Mouse (Mus musculus) adrenal gland, postnatal 10 days (tissue): ENCODE measurements at regions not wholly inside any gene's neighbourhood (a gene's known extent, or its start where the extent isn't known, plus 50 kb on each side); places are given as distances from the start of the nearest gene placed in this dataset.

Experiments used
- DNase-seq: peaks from one replicate; pipeline ENCODE4 v3.0.0; 2021; ENCODE audit warnings: mixed read lengths

DNA sequence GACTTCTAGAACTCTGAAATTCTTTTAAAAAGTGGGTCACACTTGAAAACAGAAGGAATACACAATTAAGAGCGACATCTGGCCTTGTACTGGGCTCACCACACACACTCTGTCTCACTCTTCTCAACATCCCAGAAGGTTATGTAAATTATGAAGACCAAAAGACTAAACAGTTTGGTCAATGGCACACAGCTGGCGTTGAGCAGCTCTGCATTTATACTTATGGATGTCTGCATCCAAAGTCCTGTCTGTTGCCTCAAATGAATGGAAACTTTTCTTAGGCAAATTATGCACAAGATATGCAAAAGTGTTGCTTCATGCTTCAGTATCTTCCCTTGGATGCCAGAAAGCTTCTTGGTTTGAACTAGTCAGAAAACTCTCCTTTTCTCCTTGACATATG lies 323.5 kb downstream of the Ppp3ca start:
- DNase-seq, result no peak

DNA sequence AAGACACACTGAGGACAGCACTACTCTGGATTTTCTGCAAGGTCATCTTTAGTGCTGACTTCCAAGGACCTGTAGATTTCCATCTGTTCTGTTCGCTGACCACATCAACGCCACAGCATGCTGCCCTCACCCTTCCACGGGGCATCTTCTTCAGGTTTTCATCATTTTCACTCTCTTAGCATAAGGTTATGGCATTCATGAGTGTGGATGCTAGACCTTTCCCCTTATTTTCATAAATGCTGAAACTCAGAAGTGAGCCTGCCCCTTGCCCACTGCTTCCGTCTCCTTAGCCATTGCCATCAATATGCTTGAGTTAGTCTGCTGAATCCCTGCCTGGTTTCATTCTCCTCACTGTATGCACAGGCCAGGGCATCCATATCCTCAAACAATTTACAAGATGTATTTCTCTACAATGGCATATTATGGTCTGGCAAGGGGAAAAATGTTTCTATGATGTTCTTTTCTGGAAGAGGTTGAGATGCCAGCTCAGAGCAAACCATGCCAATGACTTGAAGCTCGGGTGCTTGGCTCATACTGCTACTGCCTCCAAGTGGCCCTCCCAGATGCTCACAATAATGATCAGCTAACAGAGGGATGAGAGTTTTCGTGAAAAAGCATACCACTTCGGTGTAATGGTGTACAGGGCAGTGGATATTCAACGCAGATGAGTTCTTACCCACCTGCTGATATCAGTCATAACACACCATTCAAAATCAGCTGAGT lies 324.6 kb downstream of the Ppp3ca start:
- DNase-seq, result no peak

DNA sequence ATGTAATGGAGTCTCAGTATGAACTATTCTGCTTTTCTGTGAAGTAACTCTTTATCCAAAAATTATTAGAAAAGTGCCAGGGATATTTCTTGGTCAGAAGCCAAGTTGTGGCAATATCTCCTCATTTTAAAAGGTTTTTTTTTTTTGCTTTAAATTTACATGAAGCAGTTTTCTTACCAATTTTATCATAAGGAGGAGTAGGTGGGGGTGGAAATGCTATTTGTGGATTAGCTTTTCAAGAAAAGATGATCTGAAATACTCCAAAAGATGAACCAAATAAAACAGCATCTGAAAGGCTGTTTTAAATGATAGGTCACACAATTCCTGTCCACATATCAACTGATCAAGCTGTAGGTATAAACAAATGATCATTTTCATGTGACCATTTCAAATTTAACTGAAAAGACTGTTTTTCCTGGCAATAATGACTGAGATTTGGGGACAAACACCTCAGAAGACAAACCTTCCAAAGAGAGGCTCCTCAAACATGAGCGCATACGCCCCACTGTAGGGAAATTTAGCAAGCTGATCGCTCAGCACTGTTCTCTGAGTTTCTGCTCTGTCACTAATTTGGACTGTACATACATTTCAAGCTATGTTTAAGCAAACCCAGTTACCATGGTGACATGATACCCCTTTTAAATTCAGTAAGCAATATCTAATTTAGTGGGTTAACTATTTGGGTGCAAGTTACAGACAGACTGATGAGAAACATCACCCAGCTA lies 325.8 kb downstream of the Ppp3ca start:
- no peak for DNase-seq

DNA sequence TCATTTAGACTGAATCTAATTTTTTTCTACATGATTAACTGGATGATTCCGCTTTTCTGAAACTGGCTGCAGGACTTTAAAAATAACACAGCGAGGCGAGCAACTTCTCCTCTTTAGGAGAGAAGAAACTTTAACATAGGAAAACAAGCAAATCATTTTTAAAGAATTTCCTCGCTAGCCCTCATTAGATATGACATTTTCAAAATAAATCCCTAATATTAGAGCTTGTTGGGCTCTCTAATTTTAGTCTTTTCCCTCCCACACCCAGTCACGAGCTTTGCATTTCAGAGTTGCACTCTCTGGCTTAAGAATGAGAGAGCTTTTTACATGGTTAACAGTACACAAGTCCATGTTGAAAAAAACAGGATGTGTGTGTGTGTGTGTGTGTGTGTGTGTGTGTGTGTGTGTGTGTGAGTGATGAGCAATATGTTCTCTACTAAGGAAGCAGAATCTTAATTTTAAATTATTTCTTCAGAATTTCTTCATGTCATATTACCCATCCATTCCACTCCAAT lies 326.5 kb downstream of the Ppp3ca start:
- DNase-seq, result no peak

DNA sequence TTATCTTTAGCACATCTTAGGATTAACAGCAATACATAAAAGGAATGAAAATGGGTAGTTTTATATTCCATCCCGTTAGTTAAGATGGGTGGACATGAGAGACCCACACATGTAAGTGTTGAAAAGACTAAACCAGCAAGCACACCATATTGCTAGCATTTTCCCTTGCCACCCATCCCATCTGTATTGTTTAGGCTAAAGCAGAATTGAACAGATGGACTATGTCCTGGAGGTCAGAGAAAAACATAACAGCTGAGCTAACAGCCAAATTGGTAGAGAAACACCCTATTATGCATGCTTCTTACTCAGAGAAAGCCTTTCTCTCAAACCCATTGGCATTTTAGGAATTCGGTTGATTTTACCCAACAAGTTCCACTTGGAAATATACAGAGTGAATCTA lies 329.3 kb upstream of the Emcn start:
- no peak for DNase-seq

DNA sequence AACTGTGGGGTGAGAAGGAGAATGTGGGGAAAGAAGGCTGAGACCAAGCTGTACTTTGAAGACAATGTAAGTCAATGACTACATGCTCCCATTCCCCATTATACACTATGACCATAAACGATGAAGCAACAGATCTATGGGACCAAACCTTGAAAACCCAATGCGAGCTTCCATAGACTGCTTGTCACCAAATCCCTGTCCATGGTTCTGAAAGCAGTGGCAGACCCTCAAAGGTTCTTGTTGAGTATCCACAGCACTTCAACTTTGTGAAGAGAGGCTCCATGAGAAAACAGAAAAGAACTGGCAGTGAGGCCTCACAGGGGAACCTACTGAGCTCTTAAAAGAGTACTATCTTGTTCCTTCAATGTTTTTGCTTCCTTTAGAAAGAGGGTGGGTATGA lies 326.2 kb upstream of the Emcn start:
- DNase-seq, result peak; percentile 8

DNA sequence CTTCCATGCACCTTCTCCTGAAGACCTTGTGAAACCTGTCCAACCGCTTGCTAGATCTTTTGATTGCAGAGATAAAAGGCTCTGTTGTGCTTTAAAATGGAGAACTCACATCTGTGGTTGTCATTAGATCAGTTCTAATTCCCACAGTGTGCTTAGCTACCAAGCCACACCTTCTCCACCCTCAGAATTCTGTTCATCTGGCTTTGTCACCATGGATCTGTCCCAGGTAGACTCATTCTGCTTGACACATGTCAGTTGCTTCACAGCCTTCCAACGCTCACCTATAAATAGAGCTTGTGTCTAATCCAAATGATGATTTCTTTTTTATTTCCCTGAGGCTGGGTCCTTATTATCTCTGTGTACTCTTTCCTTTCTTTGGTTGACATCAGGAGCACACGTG lies 325.7 kb upstream of the Emcn start:
- no peak for DNase-seq

DNA sequence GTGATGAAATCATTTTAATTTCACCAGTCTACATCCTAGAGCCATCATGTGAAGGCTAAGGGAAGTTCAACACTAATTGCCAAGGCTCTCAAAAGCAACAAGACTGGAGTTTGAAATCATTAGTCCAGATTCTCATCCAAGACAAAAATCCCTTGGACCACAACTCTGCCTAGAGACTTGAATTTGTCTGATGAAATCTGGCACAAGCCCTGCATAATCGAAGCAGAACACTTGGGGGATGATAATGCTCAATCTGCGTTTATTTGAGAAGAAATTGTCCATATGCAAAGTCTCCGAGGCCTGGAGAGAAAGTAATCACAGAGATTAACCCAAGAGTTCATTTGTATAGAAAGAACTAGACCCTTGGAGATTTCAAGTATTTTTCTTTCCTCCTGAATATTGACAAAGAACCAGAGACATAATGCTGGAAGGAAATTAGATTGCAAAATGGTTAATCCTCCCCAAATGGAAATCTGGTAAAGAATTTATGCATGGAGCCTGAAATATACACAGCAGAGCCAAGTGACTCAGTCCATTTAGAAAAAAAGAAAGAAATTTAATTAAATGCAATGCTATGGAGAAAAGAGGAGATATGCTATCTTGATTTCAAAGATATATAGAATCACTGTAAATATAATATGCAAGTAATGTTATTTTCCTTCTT lies 320.8 kb upstream of the Emcn start:
- no peak for DNase-seq

DNA sequence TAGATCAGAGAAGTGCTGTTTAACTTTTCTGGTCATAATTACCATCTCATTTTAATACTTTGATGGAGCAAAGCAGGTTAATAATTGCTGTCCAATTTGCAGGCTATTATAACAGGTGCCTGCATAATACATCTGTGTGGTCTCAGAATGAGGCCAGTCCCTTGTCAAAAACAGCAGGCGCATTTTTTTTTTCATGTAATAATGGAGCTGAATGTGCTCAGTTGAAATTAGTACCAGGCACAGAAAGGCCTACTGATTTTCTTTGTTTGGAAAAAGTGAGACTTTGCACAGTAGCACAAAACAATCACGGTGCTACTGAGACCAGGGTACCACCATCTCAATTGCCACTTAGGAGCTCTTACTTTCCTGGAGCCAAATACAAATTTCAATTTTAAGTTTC lies 311.3 kb upstream of the Emcn start:
- no peak for DNase-seq

DNA sequence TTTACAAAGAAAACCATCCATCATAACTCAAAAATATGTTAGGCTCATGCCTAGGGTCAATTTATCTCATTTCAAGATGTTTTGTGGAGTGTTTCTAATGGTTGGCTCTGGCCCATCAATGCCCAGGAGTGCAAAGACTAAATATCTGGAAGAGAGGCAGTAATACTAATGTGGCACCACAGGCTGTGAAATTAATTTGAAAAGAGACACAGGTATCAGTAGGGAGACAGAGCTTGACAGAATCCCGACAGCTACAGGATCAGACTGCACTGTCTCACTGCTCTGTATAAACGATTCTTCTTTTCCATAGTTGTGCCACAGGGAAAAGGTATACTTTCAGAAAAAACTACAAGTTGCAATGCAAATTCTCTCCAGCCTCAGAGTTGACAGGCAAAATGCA lies 308.1 kb upstream of the Emcn start:
- DNase-seq, result no peak

DNA sequence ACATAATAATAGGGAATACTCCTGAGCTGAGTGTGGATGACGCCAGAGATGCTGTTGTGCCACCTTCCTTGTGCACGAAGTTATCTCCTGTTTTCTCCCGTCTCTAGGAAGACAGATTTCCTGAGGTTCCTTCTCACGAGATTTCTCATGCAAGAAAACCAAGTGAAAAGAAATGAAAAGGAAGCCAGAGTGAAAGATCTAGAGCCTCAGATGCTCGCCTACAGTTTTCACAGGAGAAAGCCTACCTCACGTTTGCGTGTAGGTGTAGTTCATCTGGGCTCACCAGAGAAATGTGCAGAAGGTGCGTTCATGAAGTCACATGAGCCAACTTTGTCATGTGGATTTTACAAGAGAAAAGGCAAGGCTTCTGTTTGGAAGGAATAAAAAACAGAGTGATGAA lies 301.2 kb upstream of the Emcn start:
- DNase-seq, result no peak

DNA sequence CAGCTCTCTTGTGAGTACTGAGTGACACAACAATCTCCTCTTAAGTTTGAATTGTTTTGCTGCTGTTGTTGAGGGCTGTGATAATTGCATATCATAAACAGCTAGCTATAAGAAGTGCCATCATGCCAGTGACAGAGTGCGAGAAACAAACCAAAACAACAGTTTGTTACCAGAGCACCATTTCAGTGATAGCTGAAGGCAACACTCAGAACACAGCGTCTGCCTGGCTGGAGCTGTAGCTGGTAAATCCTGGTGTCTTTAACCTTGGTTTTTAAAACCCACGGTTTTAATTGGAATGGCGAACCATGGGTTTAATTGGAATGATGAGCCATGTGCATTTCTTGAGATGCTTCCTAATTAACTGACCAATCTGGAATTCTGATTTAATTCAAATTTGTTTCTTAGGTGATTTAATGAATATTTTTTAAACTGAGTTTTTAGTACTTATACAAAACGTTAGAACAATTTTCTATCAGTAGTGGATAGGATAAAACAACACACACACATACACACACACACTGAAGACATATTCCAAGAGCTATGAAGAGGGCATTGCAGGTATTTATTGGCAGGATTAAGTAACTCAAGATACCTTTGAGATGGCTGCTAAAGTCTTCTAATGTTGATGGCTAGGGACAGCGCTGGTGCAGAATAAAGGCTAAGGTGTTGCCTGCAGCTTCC lies 284.2 kb upstream of the Emcn start:
- DNase-seq, result no peak

DNA sequence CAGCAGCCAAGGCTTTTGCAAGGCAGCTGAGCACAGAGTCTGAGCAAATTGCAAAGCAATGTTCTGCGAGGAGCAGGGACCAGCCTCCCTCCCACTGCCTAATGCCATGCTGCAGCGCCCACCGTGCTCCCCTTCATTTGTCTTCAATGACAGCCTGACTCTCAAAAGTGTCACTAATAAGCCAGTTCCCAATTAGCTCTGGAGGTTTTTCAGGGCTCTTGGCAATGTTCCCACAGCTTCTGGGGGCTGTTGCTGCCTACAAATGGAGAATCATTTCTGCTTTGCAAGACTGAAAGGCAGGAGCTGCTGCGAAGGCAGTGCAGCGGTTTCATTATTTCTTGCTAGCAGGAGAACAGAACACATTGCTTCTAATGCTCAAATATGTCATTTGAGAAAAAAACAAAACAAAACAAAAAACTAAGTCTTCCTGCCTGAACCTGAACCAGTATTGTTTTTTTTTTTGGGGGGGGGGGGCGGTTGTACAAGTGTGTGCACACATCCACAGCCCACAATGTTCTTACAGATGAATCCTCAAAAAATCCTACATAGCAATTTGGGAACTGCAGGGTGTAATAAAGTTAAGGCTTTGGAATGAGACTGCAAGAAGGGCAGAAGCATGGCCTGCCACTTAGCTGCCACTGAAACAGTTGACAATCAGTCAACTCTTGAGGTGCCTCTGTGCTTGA lies 283.5 kb upstream of the Emcn start:
- DNase-seq, result no peak

DNA sequence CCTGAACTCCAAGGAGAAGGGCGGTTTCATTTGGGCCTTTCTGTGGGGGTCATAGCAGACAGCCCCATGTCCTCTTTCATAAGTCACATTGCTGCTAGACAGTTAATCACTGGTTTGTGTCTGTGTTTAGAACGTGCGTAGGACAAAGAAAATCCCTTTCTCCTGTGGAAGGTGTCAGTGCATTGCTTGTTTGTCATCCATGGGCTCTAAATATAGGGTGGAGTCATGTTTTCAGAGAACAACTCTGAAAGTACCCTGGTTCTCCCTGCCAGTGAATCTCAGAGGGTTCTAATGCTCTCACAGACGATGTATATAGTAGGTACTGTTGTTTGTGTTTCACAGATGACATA lies 283.0 kb upstream of the Emcn start:
- no peak for DNase-seq

DNA sequence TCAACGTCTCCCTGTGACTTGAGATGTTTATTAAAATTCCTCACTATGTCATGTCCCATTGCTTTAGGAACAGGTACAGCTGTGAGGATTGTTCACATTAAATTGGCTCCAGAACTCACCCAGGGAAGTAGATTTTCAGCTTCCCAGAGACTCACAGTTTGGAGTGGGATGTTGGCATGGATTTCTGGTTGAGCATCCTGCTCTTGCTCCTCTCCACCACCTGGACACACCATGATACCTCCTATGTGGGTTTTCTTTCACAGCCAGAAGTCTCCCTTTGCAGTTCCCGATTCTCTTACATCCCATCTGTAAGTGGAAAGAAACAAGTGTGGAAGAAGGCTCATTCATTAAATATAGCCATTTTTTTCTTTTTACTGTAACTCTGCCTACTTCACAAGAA lies 278.8 kb upstream of the Emcn start:
- DNase-seq, result no peak

DNA sequence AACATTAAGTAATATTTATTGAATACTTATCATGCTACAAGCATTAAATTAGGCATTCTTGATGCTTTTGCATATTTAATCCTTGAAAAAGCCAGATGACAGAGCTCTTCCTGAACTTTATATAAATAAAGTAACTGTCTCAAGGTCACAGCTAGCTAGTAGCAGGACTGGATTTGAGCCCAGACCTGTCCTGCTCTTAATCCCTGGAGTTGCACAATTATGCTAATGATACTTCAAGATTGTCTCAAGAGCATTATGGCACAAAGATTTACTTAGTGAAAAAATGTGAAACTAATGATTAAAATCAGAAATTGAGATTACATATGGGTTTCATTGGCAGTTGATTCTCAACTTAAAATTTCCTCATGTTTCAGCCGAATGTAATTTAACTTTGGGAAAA lies 273.5 kb upstream of the Emcn start:
- DNase-seq, result peak; percentile 18

DNA sequence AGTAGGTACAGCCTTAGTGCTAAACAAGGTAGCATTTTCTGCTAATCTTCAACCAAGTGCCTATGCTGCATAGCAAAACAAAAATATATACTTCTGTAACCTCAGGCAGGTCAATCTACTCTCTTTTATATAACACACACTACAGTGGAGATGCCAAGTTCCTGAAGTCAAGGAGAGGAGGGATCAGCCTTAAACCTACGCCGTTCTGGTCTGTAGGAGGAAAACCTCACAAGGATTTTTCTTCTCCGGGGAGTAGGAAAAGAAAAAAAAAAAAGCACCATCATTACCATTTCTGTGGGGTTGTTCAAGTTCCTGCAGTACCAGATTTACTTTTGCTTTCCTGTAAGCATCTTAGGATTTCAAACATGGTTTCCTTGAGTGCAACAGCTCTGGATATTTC lies 271.5 kb upstream of the Emcn start:
- DNase-seq, result no peak

DNA sequence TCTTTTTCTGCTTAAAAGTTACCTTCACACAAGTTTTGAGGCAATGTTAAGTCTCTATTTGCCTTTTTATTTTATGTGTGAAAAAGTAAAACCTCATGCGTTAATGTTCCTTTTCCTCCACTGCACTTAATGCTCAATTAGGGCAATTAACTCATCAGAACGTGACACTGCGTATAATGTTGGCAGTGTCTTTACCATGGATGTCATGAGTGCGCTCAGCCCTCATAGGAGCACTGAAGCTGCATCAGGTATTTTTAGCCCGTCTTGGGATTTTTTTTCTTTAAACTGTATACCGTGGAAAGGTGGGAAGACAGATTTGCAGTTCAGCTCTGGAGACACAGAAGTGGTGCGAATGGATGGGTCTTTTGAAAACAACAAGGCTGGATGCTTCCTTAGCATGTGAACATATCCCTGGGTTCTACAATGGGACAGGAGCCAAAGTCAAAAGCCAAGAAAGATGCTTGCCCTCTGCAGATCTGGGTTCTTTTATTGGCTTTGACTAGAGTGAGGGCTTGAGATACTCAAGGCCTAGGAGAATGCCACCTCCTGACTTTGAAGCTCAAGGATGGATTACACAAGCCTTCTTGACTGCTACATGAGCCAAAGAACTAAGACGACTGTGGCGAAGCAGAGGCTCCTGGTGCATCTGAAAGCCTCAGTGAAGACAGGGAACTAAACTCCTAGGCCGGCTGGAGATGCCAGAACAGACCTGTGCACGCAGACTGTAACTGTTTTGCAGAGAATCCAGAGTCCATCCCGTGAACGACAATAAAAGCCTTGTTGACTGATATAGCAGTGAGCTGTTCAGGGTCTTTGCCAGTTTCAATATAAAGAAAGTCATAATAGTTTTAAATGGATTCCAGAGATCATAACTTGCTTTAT lies 262.9 kb upstream of the Emcn start:
- no peak for DNase-seq

DNA sequence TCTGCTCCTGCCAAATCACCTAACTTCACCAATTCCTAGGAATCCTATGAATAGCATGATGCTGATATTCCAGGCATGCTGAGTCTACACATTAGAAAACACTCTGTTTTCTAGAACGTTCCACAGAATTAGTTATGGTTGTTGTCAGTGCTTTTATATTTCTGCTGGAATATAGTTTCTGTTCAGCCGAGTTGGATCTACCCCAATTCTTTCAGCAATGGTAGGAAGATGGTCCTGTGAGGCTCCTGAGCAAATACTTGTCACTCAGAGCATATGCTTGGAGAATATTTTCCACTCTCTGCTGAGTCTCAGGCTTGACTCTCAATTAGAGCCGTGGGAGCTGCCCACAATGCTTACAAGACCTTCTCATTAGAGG lies 262.3 kb upstream of the Emcn start:
- no peak for DNase-seq

DNA sequence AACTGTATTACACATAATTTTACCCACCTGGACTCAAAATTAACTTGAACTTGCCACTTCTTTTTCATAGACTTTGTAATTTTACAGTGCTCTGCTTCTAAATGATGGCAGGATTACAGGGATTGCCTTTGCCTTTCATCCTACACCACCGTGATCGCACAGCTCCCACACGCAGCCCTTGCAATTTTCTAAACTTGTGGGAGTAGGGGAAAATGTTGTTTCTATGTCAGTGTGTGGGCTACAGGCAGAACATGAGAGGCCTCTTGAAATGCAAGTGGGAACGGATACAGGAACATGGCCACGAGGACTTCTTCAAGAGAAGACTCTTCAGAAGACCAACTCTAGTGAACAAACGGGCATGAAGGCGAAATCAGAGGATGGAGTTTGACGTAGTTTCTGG lies 254.0 kb upstream of the Emcn start:
- no peak for DNase-seq

DNA sequence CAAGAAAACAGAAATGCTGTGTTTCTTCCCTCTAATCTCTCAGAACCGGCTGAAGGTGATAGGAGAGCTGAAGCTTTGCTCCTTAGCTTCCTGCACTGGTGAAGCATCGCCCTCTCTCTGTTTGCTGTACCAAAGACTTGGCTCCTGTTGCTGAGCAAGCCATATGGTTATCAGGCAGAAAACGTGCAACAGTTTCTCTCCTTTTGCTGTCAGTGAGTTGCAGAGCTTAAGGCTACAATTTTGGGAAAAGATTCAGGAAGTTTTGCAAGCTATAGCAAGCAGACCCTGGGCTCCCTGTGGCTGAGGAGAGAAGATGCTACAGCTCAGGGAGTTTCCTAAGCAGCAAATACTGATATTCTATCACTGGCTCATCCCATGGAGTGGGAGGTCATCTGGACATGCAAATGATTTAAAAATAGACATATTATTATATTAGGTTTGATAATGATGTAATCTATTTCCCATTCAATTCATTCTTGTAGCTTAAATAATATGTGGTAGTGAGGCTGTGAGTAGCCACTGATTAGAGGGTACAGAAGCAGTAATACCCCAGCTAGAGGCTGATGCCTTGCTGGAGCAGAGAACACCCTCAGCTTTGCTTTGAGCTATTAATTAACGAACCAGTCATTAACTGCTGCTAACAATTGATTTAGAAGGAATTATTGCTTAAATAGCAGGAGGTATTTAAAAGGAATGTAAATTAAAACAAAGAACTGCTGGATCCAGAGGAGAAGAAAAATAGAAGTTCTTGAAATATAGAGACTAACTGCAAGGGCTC lies 240.1 kb upstream of the Emcn start:
- DNase-seq, result no peak
